Mouse (Mus musculus): Measurements from ENCODE around the gene Ccl3. TPM values are rescaled to one million over a fixed set of nuclear protein-coding genes. Genes with fewer than 3 reads are reported as not detected.

The Ccl3 gene
- total and polyA plus RNA-seq, 2 experiments from 2014 or later, result 0.62 to 1.0 TPM

DNA sequence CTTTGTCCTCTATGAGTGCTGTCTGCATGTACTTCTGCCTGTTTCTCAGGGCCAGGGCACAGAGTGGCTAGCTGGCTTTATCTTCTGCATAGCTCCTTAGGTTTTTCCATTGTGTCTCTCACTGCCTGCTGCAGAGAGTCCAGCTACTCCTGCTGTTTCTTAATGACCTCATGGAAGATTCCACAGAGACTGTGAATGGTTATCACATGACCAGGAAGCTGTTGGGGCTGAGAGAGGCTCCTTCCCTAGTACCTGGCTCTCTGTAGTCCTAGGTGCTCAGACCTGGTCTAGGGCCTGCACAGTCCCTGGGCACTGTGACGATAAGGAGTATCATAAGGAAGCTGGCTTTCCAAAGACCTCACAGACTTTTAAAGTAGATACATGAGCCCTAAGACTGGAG lies 18.5 kb downstream of the Ccl3 start:
- TF ChIP-seq CTCF (IDR thresholded peaks at IDR 0.05; ENCODE audit: low read depth), result no peak
- 90% methylated on average over 1 of the region's 1 CpGs for WGBS
- Histone ChIP-seq H3K9ac (no peak overlapping the region), H3K4me1 (ENCODE audit: insufficient read depth) (0 out of 2 replicates have a peak, but pooled peaks cover 6% of the 10 kb centered on the region), H3K9me3 (ENCODE audit: low read length) (no peaks in the 10 kb centered on the region), H3K27me3 (ENCODE audit: insufficient read depth, low read length) (no peaks in the 10 kb centered on the region), H3K27ac (ENCODE audit: low read depth, low read length) (no peak overlapping the region), H3K4me3 (ENCODE audit: low read depth, low read length) (no peak overlapping the region), H3K36me3 (ENCODE audit: insufficient read depth) (no peaks in the 10 kb centered on the region), H3K4me2 (ENCODE audit: low read depth) (no peak overlapping the region)
- ATAC-seq (no peak), DNase-seq (no peak)

DNA sequence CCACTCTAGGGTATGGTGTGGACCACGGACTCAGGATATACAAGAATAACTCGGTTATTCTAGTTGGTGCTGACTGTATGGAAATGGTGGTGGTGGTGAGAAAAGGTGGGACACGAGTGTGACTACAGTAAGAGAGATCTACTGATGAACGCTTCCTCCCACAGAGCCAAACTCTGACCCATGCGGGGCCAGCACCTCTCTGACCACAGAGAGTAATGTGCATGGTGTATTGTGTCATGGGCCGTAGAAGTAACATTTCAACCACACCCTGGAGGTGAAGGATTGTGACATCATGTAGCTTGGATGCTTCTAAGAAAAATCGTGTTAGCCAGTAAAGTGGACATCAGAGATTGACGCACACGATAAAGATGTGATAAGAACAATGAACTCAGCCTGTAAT lies 20.3 kb downstream of the Ccl3 start:
- H3K27me3 ChIP-seq (ENCODE audit: insufficient read depth, low read length), result no peaks in the 10 kb centered on the region
- TF ChIP-seq CTCF (IDR thresholded peaks at IDR 0.05; ENCODE audit: low read depth), result no peak
- H3K4me3 ChIP-seq (ENCODE audit: low read depth, low read length), result no peak overlapping the region
- H3K9me3 ChIP-seq (ENCODE audit: low read length), result no peaks in the 10 kb centered on the region
- no peak overlapping the region for H3K27ac ChIP-seq (ENCODE audit: low read depth, low read length)
- no peak for DNase-seq
- 0 out of 2 replicates have a peak, but pooled peaks cover 2% of the 10 kb centered on the region for H3K4me1 ChIP-seq (ENCODE audit: insufficient read depth)
- 90% methylated on average over 9 of the region's 9 CpGs for WGBS
- H3K36me3 ChIP-seq (ENCODE audit: insufficient read depth), result no peaks in the 10 kb centered on the region
- no peak for ATAC-seq
- H3K4me2 ChIP-seq (ENCODE audit: low read depth), result no peak overlapping the region
- no peak overlapping the region for H3K9ac ChIP-seq

DNA sequence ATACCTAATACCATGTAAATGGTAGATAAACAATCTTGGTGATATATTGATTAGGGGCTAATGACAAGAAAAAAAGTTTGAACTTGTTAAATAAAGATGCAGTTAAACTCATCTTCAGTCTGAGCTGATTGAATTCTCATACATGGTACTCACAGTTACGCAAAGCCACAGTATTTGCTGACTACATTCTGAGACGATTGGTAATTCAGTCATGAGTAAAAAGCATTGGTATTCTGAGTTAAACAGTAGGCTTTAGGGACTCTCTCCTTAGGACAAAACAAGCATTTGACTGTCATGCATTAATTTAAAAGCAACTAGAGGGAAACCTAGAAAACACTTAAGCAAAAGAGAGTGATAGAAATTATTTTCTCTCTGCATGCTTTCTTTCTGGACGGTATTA lies 25.6 kb downstream of the Ccl3 start:
- WGBS, result 79% methylated on average over 3 of the region's 3 CpGs
- H3K9ac ChIP-seq, result no peak overlapping the region
- TF ChIP-seq CTCF (IDR thresholded peaks at IDR 0.05; ENCODE audit: low read depth), result no peak

DNA sequence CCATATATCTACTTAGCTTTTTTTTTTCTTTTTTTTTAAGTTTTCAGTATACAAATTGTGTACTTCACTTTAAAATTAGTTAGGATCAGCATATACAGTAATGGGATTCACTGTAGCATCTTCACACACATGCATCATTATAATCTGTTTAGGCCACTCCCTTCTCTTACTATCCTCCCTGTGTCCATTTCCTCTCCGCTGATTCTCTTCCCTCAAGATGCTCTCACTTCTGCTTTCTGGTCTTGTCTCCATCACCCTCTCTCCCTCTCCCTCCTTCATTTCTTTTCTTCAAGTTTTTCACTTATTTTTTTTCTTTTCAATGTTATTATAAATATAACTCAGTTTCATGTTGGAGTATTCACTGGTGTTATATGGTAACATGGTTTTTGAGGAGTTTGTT lies 30.1 kb downstream of the Ccl3 start:
- H3K27me3 ChIP-seq (ENCODE audit: insufficient read depth, low read length), result no peaks in the 10 kb centered on the region
- 97% methylated on average over 1 of the region's 1 CpGs for WGBS
- no peak for TF ChIP-seq CTCF (IDR thresholded peaks at IDR 0.05; ENCODE audit: low read depth)
- ATAC-seq, result no peak
- H3K36me3 ChIP-seq (ENCODE audit: insufficient read depth), result no peaks in the 10 kb centered on the region
- DNase-seq, result no peak
- no peak overlapping the region for H3K4me2 ChIP-seq (ENCODE audit: low read depth)
- H3K4me3 ChIP-seq (ENCODE audit: low read depth, low read length), result no peak overlapping the region
- H3K27ac ChIP-seq (ENCODE audit: low read depth, low read length), result no peak overlapping the region
- no peaks in the 10 kb centered on the region for H3K4me1 ChIP-seq (ENCODE audit: insufficient read depth)
- H3K9me3 ChIP-seq (ENCODE audit: low read length), result no peaks in the 10 kb centered on the region
- H3K9ac ChIP-seq, result no peak overlapping the region

More for the DNA sequence above, 25.6 kb downstream of the Ccl3 start:
- H3K4me2 ChIP-seq (ENCODE audit: low read depth), result no peak overlapping the region
- H3K4me3 ChIP-seq (ENCODE audit: low read depth, low read length), result no peak overlapping the region
- ATAC-seq (no peak), DNase-seq (no peak)
- no peaks in the 10 kb centered on the region for H3K4me1 ChIP-seq (ENCODE audit: insufficient read depth)
- H3K27me3 ChIP-seq (ENCODE audit: insufficient read depth, low read length), result no peaks in the 10 kb centered on the region
- no peaks in the 10 kb centered on the region for H3K36me3 ChIP-seq (ENCODE audit: insufficient read depth)
- H3K9me3 ChIP-seq (ENCODE audit: low read length), result no peaks in the 10 kb centered on the region
- no peak overlapping the region for H3K27ac ChIP-seq (ENCODE audit: low read depth, low read length)

DNA sequence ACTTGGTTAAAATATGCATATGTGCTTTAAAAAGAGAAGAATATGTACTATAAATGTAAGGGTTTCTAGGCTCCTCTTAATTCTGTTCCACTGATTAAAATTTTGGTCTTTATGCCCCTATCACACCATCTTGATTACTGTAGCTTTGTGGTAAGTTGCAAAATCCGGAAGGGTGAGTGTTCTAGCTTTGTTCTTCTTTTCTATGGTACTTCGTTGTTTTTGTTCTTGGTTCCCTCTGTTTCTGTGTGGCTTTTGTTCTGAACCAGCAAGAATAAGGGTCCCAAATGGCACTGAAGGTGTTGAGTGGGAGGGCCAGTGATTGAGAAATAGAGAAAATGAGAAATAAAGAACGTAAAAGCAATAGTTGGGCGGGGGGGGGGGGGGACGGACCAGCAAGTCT lies 30.9 kb downstream of the Ccl3 start:
- DNase-seq (no peak), ATAC-seq (no peak)
- 51% methylated on average over 5 of the region's 5 CpGs for WGBS
- no peak overlapping the region for H3K4me2 ChIP-seq (ENCODE audit: low read depth)
- H3K9ac ChIP-seq, result no peak overlapping the region
- no peak for TF ChIP-seq CTCF (IDR thresholded peaks at IDR 0.05; ENCODE audit: low read depth)
- H3K4me1 ChIP-seq (ENCODE audit: insufficient read depth), result no peaks in the 10 kb centered on the region
- H3K36me3 ChIP-seq (ENCODE audit: insufficient read depth), result no peaks in the 10 kb centered on the region
- H3K4me3 ChIP-seq (ENCODE audit: low read depth, low read length), result no peak overlapping the region
- H3K27me3 ChIP-seq (ENCODE audit: insufficient read depth, low read length), result no peaks in the 10 kb centered on the region
- H3K27ac ChIP-seq (ENCODE audit: low read depth, low read length), result no peak overlapping the region
- no peaks in the 10 kb centered on the region for H3K9me3 ChIP-seq (ENCODE audit: low read length)

DNA sequence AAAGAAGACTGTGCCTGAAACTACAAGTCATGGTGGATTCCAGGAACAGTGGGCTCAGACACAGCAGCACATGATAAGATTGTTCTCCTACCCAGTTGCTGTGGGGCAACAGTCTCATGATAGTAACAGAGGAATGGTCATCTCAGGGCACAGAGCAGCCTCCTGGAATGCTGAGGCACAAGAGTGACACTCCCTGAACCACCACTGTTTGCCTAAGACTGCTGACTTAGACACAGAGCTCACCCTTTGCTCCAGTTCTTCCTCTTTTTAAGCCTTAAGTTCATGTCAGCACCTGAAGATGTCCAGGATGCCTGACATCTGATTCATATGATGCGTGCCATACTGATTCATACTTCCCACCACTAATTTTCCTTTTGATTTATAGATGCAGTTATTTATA lies 32.6 kb downstream of the Ccl3 start:
- Histone ChIP-seq H3K36me3 (ENCODE audit: insufficient read depth) (no peaks in the 10 kb centered on the region), H3K4me1 (ENCODE audit: insufficient read depth) (no peaks in the 10 kb centered on the region), H3K27me3 (ENCODE audit: insufficient read depth, low read length) (no peaks in the 10 kb centered on the region), H3K4me3 (ENCODE audit: low read depth, low read length) (no peak overlapping the region), H3K9ac (no peak overlapping the region), H3K9me3 (ENCODE audit: low read length) (no peaks in the 10 kb centered on the region), H3K4me2 (ENCODE audit: low read depth) (no peak overlapping the region), H3K27ac (ENCODE audit: low read depth, low read length) (no peak overlapping the region)
- DNase-seq, result no peak
- no peak for TF ChIP-seq CTCF (IDR thresholded peaks at IDR 0.05; ENCODE audit: low read depth)
- no peak for ATAC-seq
- WGBS, result 96% methylated on average over 1 of the region's 1 CpGs

DNA sequence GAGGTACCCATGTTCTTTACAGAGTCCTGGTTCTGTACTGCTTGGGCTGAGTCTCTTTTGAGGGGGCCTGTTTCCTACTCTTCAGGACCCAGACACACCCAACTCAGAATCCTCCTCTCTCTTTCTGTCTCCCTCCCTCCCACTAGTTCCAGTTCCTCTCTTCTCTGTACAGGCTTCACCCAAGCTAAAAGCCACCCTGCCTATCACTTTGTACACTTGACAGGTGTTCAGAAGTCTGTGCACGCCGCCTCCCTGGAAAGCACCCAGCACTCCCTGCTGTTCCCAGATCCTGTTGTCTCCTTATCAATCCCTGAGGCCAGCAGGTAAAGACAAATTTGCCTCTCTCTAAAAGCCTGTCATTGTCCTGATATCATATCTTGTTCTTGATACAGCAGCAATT lies 38.3 kb downstream of the Ccl3 start:
- H3K9ac ChIP-seq, result no peak overlapping the region
- no peaks in the 10 kb centered on the region for H3K27me3 ChIP-seq (ENCODE audit: insufficient read depth, low read length)
- ATAC-seq (no peak), DNase-seq (no peak)
- no peak overlapping the region for H3K4me2 ChIP-seq (ENCODE audit: low read depth)
- H3K36me3 ChIP-seq (ENCODE audit: insufficient read depth), result no peaks in the 10 kb centered on the region
- no peak for TF ChIP-seq CTCF (IDR thresholded peaks at IDR 0.05; ENCODE audit: low read depth)
- no peaks in the 10 kb centered on the region for H3K9me3 ChIP-seq (ENCODE audit: low read length)
- H3K27ac ChIP-seq (ENCODE audit: low read depth, low read length), result no peak overlapping the region
- WGBS, result 69% methylated on average over 2 of the region's 2 CpGs
- H3K4me1 ChIP-seq (ENCODE audit: insufficient read depth), result no peaks in the 10 kb centered on the region
- no peak overlapping the region for H3K4me3 ChIP-seq (ENCODE audit: low read depth, low read length)

DNA sequence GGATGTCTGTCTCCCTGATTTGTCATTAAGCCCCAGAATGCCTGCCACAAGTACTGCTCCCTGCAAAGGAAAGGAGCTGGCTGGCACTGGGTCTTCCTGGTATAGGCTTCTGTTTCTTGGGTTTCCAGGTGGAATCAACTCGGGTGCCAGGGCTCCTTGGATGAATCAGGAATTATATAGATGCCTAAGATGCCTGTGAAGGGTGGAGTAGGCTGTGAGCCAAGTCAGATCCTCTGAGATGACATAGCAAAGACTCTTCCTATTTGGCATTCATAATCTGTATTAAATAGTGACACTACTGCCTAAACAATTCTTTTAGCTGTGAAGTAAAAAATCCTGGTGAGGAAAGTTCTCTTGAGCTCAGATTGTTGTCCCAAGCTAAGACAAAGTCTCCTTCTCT lies 42.8 kb downstream of the Ccl3 start:
- no peak overlapping the region for H3K9ac ChIP-seq
- no peaks in the 10 kb centered on the region for H3K36me3 ChIP-seq (ENCODE audit: insufficient read depth)
- no peak for DNase-seq
- no peak for TF ChIP-seq CTCF (IDR thresholded peaks at IDR 0.05; ENCODE audit: low read depth)
- H3K27me3 ChIP-seq (ENCODE audit: insufficient read depth, low read length), result no peaks in the 10 kb centered on the region
- H3K4me3 ChIP-seq (ENCODE audit: low read depth, low read length), result no peak overlapping the region
- H3K27ac ChIP-seq (ENCODE audit: low read depth, low read length), result no peak overlapping the region
- no peaks in the 10 kb centered on the region for H3K4me1 ChIP-seq (ENCODE audit: insufficient read depth)
- 35% methylated on average over 1 of the region's 1 CpGs for WGBS
- no peak for ATAC-seq
- no peaks in the 10 kb centered on the region for H3K9me3 ChIP-seq (ENCODE audit: low read length)
- no peak overlapping the region for H3K4me2 ChIP-seq (ENCODE audit: low read depth)

Data from forebrain, postnatal 0 days (tissue).